Mouse (Mus musculus): ENCODE data around the gene Ptgr1.

DNA sequence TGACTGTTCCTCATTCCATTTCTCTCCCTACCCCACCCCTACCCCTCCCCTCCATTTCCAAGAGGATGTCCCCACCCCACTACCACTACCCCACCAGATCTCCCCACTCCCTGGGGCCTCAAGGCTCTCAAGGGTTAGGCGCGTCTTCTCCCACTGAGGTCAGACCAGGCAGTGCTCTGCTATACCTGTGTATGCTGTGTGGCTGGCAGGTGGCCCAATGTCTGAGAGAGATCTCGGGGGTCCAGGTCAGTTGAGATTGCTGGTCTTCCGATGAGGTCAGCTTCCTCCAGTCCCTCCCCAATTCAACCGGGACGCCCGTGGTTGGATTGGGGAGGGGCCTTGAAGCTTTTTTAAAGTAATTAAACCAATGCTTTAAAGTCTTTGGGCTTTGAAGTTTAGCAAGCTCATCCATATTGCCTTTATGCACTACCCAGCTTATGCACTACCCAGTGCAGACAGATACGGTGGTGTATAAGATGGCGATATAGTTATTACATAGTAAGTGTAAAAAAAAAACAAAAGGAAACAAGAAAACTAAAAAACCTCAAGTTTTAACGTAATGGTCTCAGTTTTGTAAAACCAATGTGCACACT, 47.5 kb upstream of the Ptgr1 start:
- TF ChIP-seq POLR2A (IDR thresholded peaks at IDR 0.05; ENCODE audit: insufficient read length, low read depth), result no peak
- no peak for TF ChIP-seq MAX (IDR thresholded peaks at IDR 0.05; ENCODE audit: low read depth)

Measured in myocyte (in vitro differentiated cells).